Mouse (Mus musculus) embryonic facial prominence, embryonic 14.5 days (tissue): Measurements from ENCODE around the gene Erf. TPM values are rescaled to one million over a fixed set of nuclear protein-coding genes. Genes with fewer than 3 reads are reported as not detected.

Experiments used
- ATAC-seq: fragments of 200-750 bp; cut with Nextera tagmentation; 2 replicates; pipeline ENCODE4 v1.8.0; 2017; ENCODE audit warnings: low read depth, moderate number of reproducible peaks, moderate TSS enrichment
- DNase-seq: peaks from one replicate; pipeline ENCODE4 v3.0.0-alpha.2; 2015; ENCODE audit warnings: low spot score
- H3K27ac ChIP-seq: fragments of 300-500 bp; sonication (generic); replicated peaks from 2 replicates; pipeline ENCODE4 v1.5.1; 2014; ENCODE audit warnings: low read depth, mild to moderate bottlenecking, low read length, moderate library complexity
- H3K27me3 ChIP-seq: fragments of 300-500 bp; sonication (generic); replicated peaks from 2 replicates; pipeline ENCODE4 v1.6.1; 2014; ENCODE audit warnings: low read length; ENCODE audit not compliant: control insufficient read depth, insufficient read depth
- H3K36me3 ChIP-seq: fragments of 300-500 bp; sonication (generic); 2 replicates; pipeline ENCODE4 v1.6.1; 2014; ENCODE audit warnings: low read length, mixed read lengths; ENCODE audit not compliant: control insufficient read depth, insufficient read depth
- H3K4me1 ChIP-seq: fragments of 300-500 bp; sonication (generic); 2 replicates; pipeline ENCODE4 v1.6.1; 2014; ENCODE audit warnings: antibody characterized with exemption, low read length; ENCODE audit not compliant: control insufficient read depth, insufficient read depth
- H3K4me2 ChIP-seq: fragments of 300-500 bp; sonication (generic); 2 replicates; pipeline ENCODE4 v1.6.1; 2014; ENCODE audit warnings: low read depth, mild to moderate bottlenecking, low read length, moderate library complexity, mixed read lengths
- H3K4me3 ChIP-seq: fragments of 300-500 bp; sonication (generic); 2 replicates; pipeline ENCODE4 v1.5.1; 2014; ENCODE audit warnings: low read depth, mild to moderate bottlenecking, low read length
- H3K9ac ChIP-seq: fragments of 300-500 bp; sonication (generic); 2 replicates; pipeline ENCODE4 v1.6.1; 2014; ENCODE audit warnings: low read depth, mild to moderate bottlenecking, low read length, moderate library complexity, mixed read lengths
- H3K9me3 ChIP-seq: fragments of 300-500 bp; sonication (generic); 2 replicates; pipeline ENCODE4 v1.6.1; 2016; ENCODE audit warnings: low read length; ENCODE audit not compliant: control insufficient read depth
- WGBS: fragments of 180-500 bp; shearing (Covaris S2); extraction: QIAGEN DNeasy Blood & Tissue Kit; methylation state at CpG from one replicate; pipeline ENCODE4 v1.1.7; 2014; 5-methylcytosine and 5-hydroxymethylcytosine counted together
- polyA plus RNA-seq: library from polyadenylated mRNA; unstranded; fragments of >200 nt; fragmentation: Nextera tagmentation; extraction: Ambion mirVana; gene quantifications from 2 replicates; pipeline ENCODE4 v1.2.1, GENCODE M21; 2014

Erf gene
- polyA plus RNA-seq, 1 experiment from 2014 or later, result 26.0 TPM

- H3K9ac ChIP-seq, result no peak overlapping the region
- H3K27ac ChIP-seq, result no peak overlapping the region
- H3K27me3 ChIP-seq, result no peaks in the 10 kb centered on the region
- H3K4me1 ChIP-seq, result no peaks in the 10 kb centered on the region
- H3K4me2 ChIP-seq, result no peak overlapping the region
- WGBS, result 86% methylated on average over 9 of the region's 9 CpGs
- H3K36me3 ChIP-seq, result peaks cover 92% of the 10 kb centered on the region
- ATAC-seq (no peak), DNase-seq (no peak)
- no peak overlapping the region for H3K4me3 ChIP-seq
- no peaks in the 10 kb centered on the region for H3K9me3 ChIP-seq
These were observed 19.8 kb downstream of the Erf start for GRCm38 (mm10) chr7:25230690-25231285.

- DNase-seq, result no peak
These were observed 22.8 kb downstream of the Erf start for GRCm38 (mm10) chr7:25227523-25228300.

GRCm38 (mm10) chr7:25222275-25222967 lies 28.1 kb downstream of the Erf start:
- ATAC-seq (no peak), DNase-seq (no peak)
- no peaks in the 10 kb centered on the region for H3K9me3 ChIP-seq
- peaks cover 44% of the 10 kb centered on the region for H3K36me3 ChIP-seq
- H3K9ac ChIP-seq, result peak overlapping the region; percentile 74
- H3K4me2 ChIP-seq, result peak overlapping the region; percentile 92
- peaks cover 13% of the 10 kb centered on the region for H3K4me1 ChIP-seq
- H3K27ac ChIP-seq, result no peak overlapping the region
- peak overlapping the region; percentile 63 for H3K4me3 ChIP-seq
- H3K27me3 ChIP-seq, result no peaks in the 10 kb centered on the region
- WGBS, result 88% methylated on average over 10 of the region's 10 CpGs

More at GRCm38 (mm10) chr7:25227523-25228300, 22.8 kb downstream of the Erf start:
- H3K9ac ChIP-seq, result no peak overlapping the region
- no peaks in the 10 kb centered on the region for H3K27me3 ChIP-seq
- no peak overlapping the region for H3K4me2 ChIP-seq
- H3K4me1 ChIP-seq, result no peaks in the 10 kb centered on the region
- H3K9me3 ChIP-seq, result no peaks in the 10 kb centered on the region
- no peak overlapping the region for H3K27ac ChIP-seq
- no peak overlapping the region for H3K4me3 ChIP-seq
- WGBS, result 92% methylated on average over 1 of the region's 1 CpGs
- ATAC-seq, result no peak
- peaks cover 95% of the 10 kb centered on the region for H3K36me3 ChIP-seq

GRCm38 (mm10) chr7:25221102-25221883 lies 29.3 kb downstream of the Erf start, which contains the start of gene Zfp526:
Gene Zfp526, plus strand, starts transcription at chr7:25221425.
- Histone ChIP-seq H3K4me3 (peak within 1 kb of the TSS; percentile 63), H3K9me3 (no peaks in the 10 kb centered on the region), H3K27ac (peak within 1 kb of the TSS; percentile 87), H3K4me1 (peaks cover 13% of the 10 kb centered on the region), H3K4me2 (peak within 1 kb of the TSS; percentile 92), H3K27me3 (no peaks in the 10 kb centered on the region), H3K9ac (peak within 1 kb of the TSS; percentile 74), H3K36me3 (peaks cover 33% of the 10 kb centered on the region)
- DNase-seq, result peak; percentile 100
- ATAC-seq, result peak; percentile 98
- WGBS, result under 1% methylated on average over 34 of the region's 45 CpGs

- Histone ChIP-seq H3K4me2 (peak within 1 kb of the TSS; percentile 92), H3K4me3 (peak within 1 kb of the TSS; percentile 63), H3K4me1 (peaks cover 13% of the 10 kb centered on the region), H3K36me3 (peaks cover 26% of the 10 kb centered on the region), H3K9ac (peak within 1 kb of the TSS; percentile 74), H3K9me3 (no peaks in the 10 kb centered on the region), H3K27me3 (no peaks in the 10 kb centered on the region), H3K27ac (peak within 1 kb of the TSS; percentile 87)
- 9% methylated on average over 20 of the region's 20 CpGs for WGBS
- no peak for ATAC-seq
- DNase-seq, result no peak
These were observed 30.0 kb downstream of the Erf start, which contains the start of gene Dedd2 for GRCm38 (mm10) chr7:25220457-25221101. Gene Dedd2, minus strand, starts transcription at chr7:25220615.

- Histone ChIP-seq H3K9me3 (no peaks in the 10 kb centered on the region), H3K4me3 (peak overlapping the region; percentile 63), H3K9ac (peak overlapping the region; percentile 74), H3K4me2 (peak overlapping the region; percentile 92), H3K36me3 (peaks cover 24% of the 10 kb centered on the region; the same call in 1 of the 2 replicates), H3K27me3 (no peaks in the 10 kb centered on the region), H3K27ac (peak overlapping the region; percentile 72), H3K4me1 (peaks cover 13% of the 10 kb centered on the region)
- DNase-seq, result peak; percentile 97
- WGBS, result 3% methylated on average over 31 of the region's 31 CpGs
- peak; percentile 67 for ATAC-seq
These were observed 30.7 kb downstream of the Erf start for GRCm38 (mm10) chr7:25219756-25220456.

GRCm38 (mm10) chr7:25219416-25219750 lies 31.2 kb downstream of the Erf start:
- ATAC-seq, result 0 out of 2 replicates have a peak, but pooled peaks have one; percentile 1
- Histone ChIP-seq H3K36me3 (peaks cover 24% of the 10 kb centered on the region; the same call in 1 of the 2 replicates), H3K9ac (peak overlapping the region; percentile 74), H3K27me3 (no peaks in the 10 kb centered on the region), H3K4me3 (peak overlapping the region; percentile 63), H3K4me1 (peaks cover 13% of the 10 kb centered on the region), H3K27ac (no peak overlapping the region), H3K4me2 (peak overlapping the region; percentile 92), H3K9me3 (no peaks in the 10 kb centered on the region)
- 0% methylated on average over 16 of the region's 16 CpGs for WGBS
- DNase-seq, result no peak
